Mouse (Mus musculus): ENCODE results near the gene Fmnl3. TPM values are rescaled to one million over a fixed set of nuclear protein-coding genes. Genes with fewer than 3 reads are reported as not detected.
"Not testable (repeated sequence)": the region's sequence is repeated elsewhere in the genome, so short reads cannot be mapped to it uniquely, and the experiment has no call there.

Fmnl3 gene
- polyA plus RNA-seq, 1 experiment from 2014 or later: 14.1 TPM

- 97% methylated on average over 2 of the region's 2 CpGs for WGBS
- no peak overlapping the region for H3K9ac ChIP-seq
- H3K4me1 ChIP-seq: peaks cover 48% of the 10 kb centered on the region
- H3K27me3 ChIP-seq: no peaks in the 10 kb centered on the region
- H3K4me2 ChIP-seq: no peak overlapping the region
- peaks cover 5% of the 10 kb centered on the region; the same call in 1 of the 2 replicates for H3K36me3 ChIP-seq (replicated peaks)
- H3K27ac ChIP-seq: no peak overlapping the region
- H3K9me3 ChIP-seq: no peaks in the 10 kb centered on the region
- ATAC-seq (ENCODE audit: low FRiP score): no peak
- H3K4me3 ChIP-seq (replicated peaks): no peak overlapping the region
These were observed 27.3 kb upstream of the Fmnl3 start for GRCm38 (mm10) chr15:99397622-99398021.

- 75% methylated on average over 4 of the region's 4 CpGs for WGBS
- peaks cover 52% of the 10 kb centered on the region for H3K4me1 ChIP-seq
- no peak for ATAC-seq (ENCODE audit: low FRiP score)
These were observed 26.6 kb upstream of the Fmnl3 start for GRCm38 (mm10) chr15:99396875-99397274.

GRCm38 (mm10) chr15:99396462-99396861 is 26.2 kb upstream of the Fmnl3 start:
- Histone ChIP-seq H3K27ac (no peak overlapping the region), H3K4me2 (no peak overlapping the region), H3K4me3 (replicated peaks) (no peak overlapping the region), H3K9me3 (no peaks in the 10 kb centered on the region), H3K4me1 (peaks cover 52% of the 10 kb centered on the region), H3K36me3 (replicated peaks) (no peaks in the 10 kb centered on the region), H3K27me3 (no peaks in the 10 kb centered on the region), H3K9ac (no peak overlapping the region)
- no peak for ATAC-seq (ENCODE audit: low FRiP score)
- WGBS: 77% methylated on average over 1 of the region's 1 CpGs

More at GRCm38 (mm10) chr15:99396875-99397274, 26.6 kb upstream of the Fmnl3 start:
- no peak overlapping the region for H3K9ac ChIP-seq
- H3K27me3 ChIP-seq: no peaks in the 10 kb centered on the region
- H3K36me3 ChIP-seq (replicated peaks): no peaks in the 10 kb centered on the region
- no peak overlapping the region for H3K4me3 ChIP-seq (replicated peaks)
- H3K9me3 ChIP-seq: no peaks in the 10 kb centered on the region
- H3K4me2 ChIP-seq: no peak overlapping the region
- H3K27ac ChIP-seq: no peak overlapping the region

- H3K4me1 ChIP-seq: peaks cover 40% of the 10 kb centered on the region
- H3K27ac ChIP-seq: peak overlapping the region; percentile 89
- peak overlapping the region; percentile 95 for H3K4me2 ChIP-seq
- no peaks in the 10 kb centered on the region for H3K36me3 ChIP-seq (replicated peaks)
- ATAC-seq (ENCODE audit: low FRiP score): peak; percentile 7; the same call in 1 of the 2 replicates
- H3K9me3 ChIP-seq: no peaks in the 10 kb centered on the region
- H3K9ac ChIP-seq: peak overlapping the region; percentile 86
- H3K4me3 ChIP-seq (replicated peaks): peak overlapping the region; percentile 63
- WGBS: 14% methylated on average over 24 of the region's 24 CpGs
- no peaks in the 10 kb centered on the region for H3K27me3 ChIP-seq
These were observed 23.3 kb upstream of the Fmnl3 start for GRCm38 (mm10) chr15:99393386-99394252.

- no peaks in the 10 kb centered on the region for H3K27me3 ChIP-seq
- peak; percentile 100 for ATAC-seq (ENCODE audit: low FRiP score)
- H3K36me3 ChIP-seq (replicated peaks): no peaks in the 10 kb centered on the region
- H3K27ac ChIP-seq: peak within 1 kb of the TSS; percentile 89
- WGBS: under 1% methylated on average over 51 of the region's 51 CpGs
- H3K4me2 ChIP-seq: peak within 1 kb of the TSS; percentile 95
- H3K4me1 ChIP-seq: peaks cover 40% of the 10 kb centered on the region
- H3K9ac ChIP-seq: peak within 1 kb of the TSS; percentile 86
- H3K4me3 ChIP-seq (replicated peaks): peak within 1 kb of the TSS; percentile 63
- H3K9me3 ChIP-seq: no peaks in the 10 kb centered on the region
These were observed 22.5 kb upstream of the Fmnl3 start, which contains the start of gene Tmbim6 for GRCm38 (mm10) chr15:99392486-99393385. Gene Tmbim6 (plus strand): TSS chr15:99392882.

GRCm38 (mm10) chr15:99391975-99392374 is 21.7 kb upstream of the Fmnl3 start:
- Histone ChIP-seq H3K9me3 (no peaks in the 10 kb centered on the region), H3K36me3 (replicated peaks) (no peaks in the 10 kb centered on the region), H3K27ac (peak overlapping the region; percentile 63), H3K9ac (0 out of 2 replicates have a peak overlapping the region, but pooled peaks have one; percentile 36), H3K4me2 (peak overlapping the region; percentile 95), H3K27me3 (no peaks in the 10 kb centered on the region), H3K4me3 (replicated peaks) (peak overlapping the region; percentile 63), H3K4me1 (peaks cover 37% of the 10 kb centered on the region)
- 79% methylated on average over 6 of the region's 6 CpGs for WGBS
- ATAC-seq (ENCODE audit: low FRiP score): no peak

- H3K9me3 ChIP-seq: no peaks in the 10 kb centered on the region
- no peak overlapping the region for H3K27ac ChIP-seq
- no peak overlapping the region for H3K4me3 ChIP-seq (replicated peaks)
- no peak for ATAC-seq (ENCODE audit: low FRiP score)
- H3K4me2 ChIP-seq: no peak overlapping the region
- no peaks in the 10 kb centered on the region for H3K36me3 ChIP-seq (replicated peaks)
- H3K9ac ChIP-seq: no peak overlapping the region
- WGBS: 72% methylated on average over 6 of the region's 7 CpGs
- peaks cover 26% of the 10 kb centered on the region for H3K4me1 ChIP-seq
- no peaks in the 10 kb centered on the region for H3K27me3 ChIP-seq
These were observed 20.5 kb upstream of the Fmnl3 start for GRCm38 (mm10) chr15:99390472-99391401.

GRCm38 (mm10) chr15:99387976-99388375 is 17.7 kb upstream of the Fmnl3 start:
- 77% methylated on average over 4 of the region's 4 CpGs for WGBS
- Histone ChIP-seq H3K27me3 (no peaks in the 10 kb centered on the region), H3K27ac (no peak overlapping the region), H3K4me3 (replicated peaks) (no peak overlapping the region), H3K4me1 (peaks cover 4% of the 10 kb centered on the region), H3K36me3 (replicated peaks) (no peaks in the 10 kb centered on the region), H3K9ac (no peak overlapping the region), H3K9me3 (no peaks in the 10 kb centered on the region), H3K4me2 (no peak overlapping the region)
- ATAC-seq (ENCODE audit: low FRiP score): no peak

GRCm38 (mm10) chr15:99386796-99387195 is 16.5 kb upstream of the Fmnl3 start:
- Histone ChIP-seq H3K27ac (no peak overlapping the region), H3K27me3 (no peaks in the 10 kb centered on the region), H3K4me2 (no peak overlapping the region), H3K4me1 (no peaks in the 10 kb centered on the region), H3K4me3 (replicated peaks) (no peak overlapping the region), H3K36me3 (replicated peaks) (no peaks in the 10 kb centered on the region), H3K9ac (no peak overlapping the region), H3K9me3 (no peaks in the 10 kb centered on the region)
- ATAC-seq (ENCODE audit: low FRiP score): no peak
- WGBS: 69% methylated on average over 3 of the region's 3 CpGs

- not testable (repeated sequence) for H3K4me3 ChIP-seq (replicated peaks); H3K4me1 ChIP-seq; ATAC-seq (ENCODE audit: low FRiP score); H3K27me3 ChIP-seq; H3K4me2 ChIP-seq; H3K9ac ChIP-seq; H3K36me3 ChIP-seq (replicated peaks); H3K27ac ChIP-seq; H3K9me3 ChIP-seq
- 76% methylated on average over 3 of the region's 3 CpGs for WGBS
These were observed 15.8 kb upstream of the Fmnl3 start for GRCm38 (mm10) chr15:99386110-99386509.

- H3K36me3 ChIP-seq (replicated peaks): no peaks in the 10 kb centered on the region
- no peaks in the 10 kb centered on the region for H3K9me3 ChIP-seq
- H3K4me3 ChIP-seq (replicated peaks): no peak overlapping the region
- H3K4me2 ChIP-seq: no peak overlapping the region
- no peak overlapping the region for H3K9ac ChIP-seq
- H3K4me1 ChIP-seq: no peaks in the 10 kb centered on the region
- no peak overlapping the region for H3K27ac ChIP-seq
- H3K27me3 ChIP-seq: no peaks in the 10 kb centered on the region
- ATAC-seq (ENCODE audit: low FRiP score): no peak
- 75% methylated on average over 6 of the region's 6 CpGs for WGBS
These were observed 13.8 kb upstream of the Fmnl3 start for GRCm38 (mm10) chr15:99384071-99384470.
